Mouse (Mus musculus) CH12.LX (cell line): ENCODE measurements at regions not wholly inside any gene's neighbourhood (a gene's known extent, or its start where the extent isn't known, plus 50 kb on each side); places are given as distances from the start of the nearest gene placed in this dataset.

ENCODE experiments used
- DNase-seq: peaks from one replicate; pipeline ENCODE4 v3.0.0-alpha.2; 2013; ENCODE audit errors: extremely low read depth
- H3K27ac ChIP-seq: 2 replicates; pipeline ENCODE4 v1.5.1; 2012; ENCODE audit warnings: low read depth, mild to moderate bottlenecking, control low read depth, moderate library complexity; ENCODE audit not compliant: insufficient read depth
- H3K27me3 ChIP-seq: replicated peaks from 2 replicates; pipeline ENCODE3; 2012; ENCODE audit warnings: inconsistent platforms
- H3K36me3 ChIP-seq, 2 experiments: replicated peaks in 1 of 2; 2 replicates each; pipeline versions ENCODE3 to v1.6.1; 2012; ENCODE audit warnings: inconsistent platforms in 1 of 2, low read length in 1 of 2, mild to moderate bottlenecking in 1 of 2, mixed read lengths in 1 of 2, moderate library complexity in 1 of 2; ENCODE audit not compliant: control insufficient read depth in 1 of 2, insufficient read depth in 1 of 2
- H3K4me1 ChIP-seq, 2 experiments: 2 replicates each; pipeline ENCODE4 v1.6.1; 2012; ENCODE audit warnings: inconsistent platforms in 1 of 2, moderate library complexity in 1 of 2; ENCODE audit not compliant: insufficient read depth in 2 of 2, control insufficient read depth in 1 of 2
- H3K4me2 ChIP-seq: 2 replicates; pipeline ENCODE4 v1.6.1; 2012; ENCODE audit warnings: low read depth, mild to moderate bottlenecking, control low read depth; ENCODE audit not compliant: poor library complexity, insufficient read depth, severe bottlenecking
- H3K4me3 ChIP-seq, 3 experiments: fragments of 150-350 bp in 1 of 3; sonication (generic) in 1 of 3; replicated peaks in 1 of 3; 2 replicates each; pipeline versions ENCODE3 to v1.5.1; 2011 to 2012; ENCODE audit warnings: low read depth in 2 of 3, low read length in 2 of 3, mild to moderate bottlenecking in 2 of 3, moderate library complexity in 2 of 3, control low read depth in 1 of 3, improper control_type of control experiment in 1 of 3, inconsistent platforms in 1 of 3, mixed read lengths in 1 of 3; ENCODE audit not compliant: poor library complexity in 1 of 3
- H3K79me2 ChIP-seq: replicated peaks from 2 replicates; pipeline ENCODE4 v1.6.1; 2012; ENCODE audit warnings: mild to moderate bottlenecking, moderate library complexity; ENCODE audit not compliant: control insufficient read depth, poor library complexity, insufficient read depth, severe bottlenecking; ENCODE audit errors: extremely low read depth
- H3K9ac ChIP-seq: 2 replicates; pipeline ENCODE4 v1.6.1; 2012; ENCODE audit warnings: low read depth, mild to moderate bottlenecking, control low read depth, moderate library complexity; ENCODE audit not compliant: insufficient read depth
- H3K9me3 ChIP-seq: replicated peaks from 2 replicates; pipeline ENCODE3; 2012; ENCODE audit warnings: low read length, inconsistent platforms, mixed read lengths
- CHD1 ChIP-seq: IDR thresholded peaks from 2 replicates; pipeline ENCODE4 v1.6.1; 2012; ENCODE audit warnings: low read depth, low read length, improper control_type of control experiment, inconsistent platforms
- CTCF ChIP-seq, 2 experiments: IDR thresholded peaks in 1 of 2; conservative IDR thresholded peaks in 1 of 2; 2 replicates each; pipeline ENCODE4 v1.5.1; 2011 to 2012; ENCODE audit warnings: low read depth in 2 of 2, low read length in 2 of 2, improper control_type of control experiment in 1 of 2, inconsistent platforms in 1 of 2, mild to moderate bottlenecking in 1 of 2, moderate library complexity in 1 of 2
- ELF1 ChIP-seq: IDR thresholded peaks from 2 replicates; pipeline ENCODE4 v1.6.1; 2014; ENCODE audit warnings: low read depth, mild to moderate bottlenecking, inconsistent platforms, low read length, improper control_type of control experiment
- IRF4 ChIP-seq: IDR thresholded peaks from 2 replicates; pipeline ENCODE4 v1.6.1; 2014; ENCODE audit warnings: low read depth, mild to moderate bottlenecking, inconsistent platforms, low read length, improper control_type of control experiment
- JUN ChIP-seq: IDR thresholded peaks from 2 replicates; pipeline ENCODE4 v1.6.1; 2011; ENCODE audit warnings: low read depth, mild to moderate bottlenecking, low read length, improper control_type of control experiment, moderate library complexity; ENCODE audit not compliant: insufficient read depth
- KAT2A ChIP-seq: IDR thresholded peaks from 2 replicates; pipeline ENCODE4 v1.6.1; 2012; ENCODE audit warnings: low read length, improper control_type of control experiment, inconsistent platforms; ENCODE audit not compliant: insufficient replicate concordance
- MAFK ChIP-seq: IDR thresholded peaks from 2 replicates; pipeline ENCODE4 v1.6.1; 2011; ENCODE audit warnings: low read length, improper control_type of control experiment; ENCODE audit not compliant: insufficient replicate concordance
- MAX ChIP-seq: IDR thresholded peaks from 2 replicates; pipeline ENCODE4 v1.6.1; 2011; ENCODE audit warnings: low read length, improper control_type of control experiment
- MAZ ChIP-seq: IDR thresholded peaks from 2 replicates; pipeline ENCODE4 v1.6.1; 2012; ENCODE audit warnings: low read depth, mild to moderate bottlenecking, inconsistent platforms, low read length, improper control_type of control experiment, moderate library complexity
- MEF2A ChIP-seq: IDR thresholded peaks from 2 replicates; pipeline ENCODE4 v1.6.1; 2014; ENCODE audit warnings: low read depth, mild to moderate bottlenecking, inconsistent platforms, low read length, improper control_type of control experiment, borderline replicate concordance
- MXI1 ChIP-seq: IDR thresholded peaks from 2 replicates; pipeline ENCODE4 v1.6.1; 2011; ENCODE audit warnings: mild to moderate bottlenecking, low read depth, low read length, improper control_type of control experiment
- NRF1 ChIP-seq: IDR thresholded peaks from 2 replicates; pipeline ENCODE4 v1.6.1; 2014; ENCODE audit warnings: low read depth, mild to moderate bottlenecking, inconsistent platforms, low read length, improper control_type of control experiment, moderate library complexity
- POLR2A ChIP-seq: IDR thresholded peaks from 2 replicates; pipeline ENCODE4 v1.6.1; 2011; ENCODE audit warnings: low read depth, mild to moderate bottlenecking, improper control_type of control experiment, low read length
- POLR2AphosphoS2 ChIP-seq: IDR thresholded peaks from 2 replicates; pipeline ENCODE4 v1.6.1; 2011; ENCODE audit warnings: low read depth, low read length, improper control_type of control experiment
- SIN3A ChIP-seq: IDR thresholded peaks from 2 replicates; pipeline ENCODE4 v1.6.1; 2012; ENCODE audit warnings: low read length, improper control_type of control experiment, inconsistent platforms
- TBP ChIP-seq: conservative IDR thresholded peaks from 2 replicates; pipeline ENCODE4 v1.6.1; 2011; ENCODE audit warnings: low read depth, low read length, improper control_type of control experiment
- USF1 ChIP-seq: IDR thresholded peaks from 2 replicates; pipeline ENCODE4 v1.6.1; 2014; ENCODE audit warnings: low read depth, mild to moderate bottlenecking, inconsistent platforms, low read length, improper control_type of control experiment
- USF2 ChIP-seq: conservative IDR thresholded peaks from 2 replicates; pipeline ENCODE4 v1.6.1; 2011; ENCODE audit warnings: low read depth, low read length, improper control_type of control experiment
- ZC3H11A ChIP-seq: IDR thresholded peaks from 2 replicates; pipeline ENCODE4 v1.6.1; 2012; ENCODE audit warnings: low read depth, mild to moderate bottlenecking, inconsistent platforms, low read length, improper control_type of control experiment
- ZKSCAN1 ChIP-seq: IDR thresholded peaks from 2 replicates; pipeline ENCODE4 v1.6.1; 2012; ENCODE audit warnings: low read depth, inconsistent platforms, low read length, improper control_type of control experiment, borderline replicate concordance
- dilution Hi-C: fragments of 300-500 bp; cut with MboI; formaldehyde crosslinking; loops from 2 replicates; pipeline ENCODE4 v1.14.3; 2020; ENCODE audit warnings: low sequenced_read_pairs; ENCODE audit not compliant: extremely low pct_unique_long_range_greater_than_20kb, extremely low pct_ligation_motif_present
- in situ Hi-C: fragments of 300-500 bp; cut with MboI; formaldehyde crosslinking; loops from 3 replicates; pipeline ENCODE4 v1.14.3; 2019; ENCODE audit warnings: low sequenced_read_pairs, low pct_ligation_motif_present, low pct_unique_long_range_greater_than_20kb, mixed read lengths

DNA sequence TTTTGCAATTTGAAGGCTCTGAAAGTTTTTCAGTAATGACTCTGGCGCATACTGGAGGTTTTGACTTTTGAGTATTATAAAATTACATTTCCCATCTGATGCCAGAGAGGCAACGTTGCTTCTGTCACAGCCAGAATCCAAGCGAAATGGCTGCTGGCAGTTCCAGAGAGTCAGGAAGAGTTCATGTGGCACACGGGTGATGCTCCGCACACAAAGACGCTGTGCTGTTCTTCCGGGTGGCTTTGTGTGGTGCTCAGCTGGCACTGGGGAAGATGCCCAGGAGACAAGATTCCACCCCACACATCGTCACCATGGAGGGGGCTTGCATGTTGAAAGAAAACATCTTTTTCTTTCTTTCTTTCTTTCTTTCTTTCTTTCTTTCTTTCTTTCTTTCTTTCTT, 177.3 kb upstream of the Tbc1d5 start:
- no peak overlapping the region for H3K4me2 ChIP-seq
- no peaks in the 10 kb centered on the region for H3K9me3 ChIP-seq
- dilution Hi-C loops (no loop called here), in situ Hi-C loops (no loop called here)
- no peaks in the 10 kb centered on the region for H3K27me3 ChIP-seq
- H3K27ac ChIP-seq, result no peak overlapping the region
- H3K4me1 ChIP-seq, result no peaks in the 10 kb centered on the region
- TF ChIP-seq IRF4, result no peak
- TF ChIP-seq KAT2A, result no peak
- no peak for TF ChIP-seq USF1
- no peak for TF ChIP-seq MAZ
- TF ChIP-seq CHD1, result no peak
- no peak for TF ChIP-seq MEF2A
- no peak for TF ChIP-seq POLR2A
- no peak for TF ChIP-seq MAFK
- no peak for TF ChIP-seq ELF1
- no peak for TF ChIP-seq MAX
- no peak for TF ChIP-seq MXI1
- no peak for TF ChIP-seq JUN
- TF ChIP-seq ZKSCAN1, result no peak
- TF ChIP-seq TBP, result no peak
- no peak for TF ChIP-seq SIN3A
- TF ChIP-seq NRF1, result no peak
- DNase-seq, result no peak
- no peaks in the 10 kb centered on the region for H3K79me2 ChIP-seq
- H3K36me3 ChIP-seq, result no peaks in the 10 kb centered on the region
- H3K4me3 ChIP-seq, result no peak overlapping the region
- H3K9ac ChIP-seq, result no peak overlapping the region

DNA sequence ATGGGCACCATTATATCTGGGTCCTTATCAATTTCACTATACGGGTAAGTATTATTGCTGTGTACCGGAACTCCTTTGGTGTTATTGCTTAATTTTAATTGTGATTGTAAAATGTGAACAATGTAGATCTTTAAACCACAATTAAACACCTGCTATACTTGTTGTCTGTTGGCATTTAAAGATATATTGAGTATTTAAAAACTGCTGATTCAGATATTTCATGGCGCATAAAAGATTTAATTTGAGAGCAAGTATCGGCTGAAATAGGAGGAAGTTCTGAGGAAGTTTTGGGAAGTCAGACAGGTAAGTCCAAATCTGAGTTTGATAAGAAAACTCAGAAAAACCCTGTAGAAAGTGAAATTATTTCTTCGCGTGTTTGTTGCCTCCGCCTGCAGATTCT, 142.7 kb upstream of the Tbc1d5 start:
- no peak for TF ChIP-seq POLR2AphosphoS2
- TF ChIP-seq MAFK, result peak; percentile 76
- TF ChIP-seq ZC3H11A, result no peak
- no peak for TF ChIP-seq USF2
- no peak for TF ChIP-seq USF1
- TF ChIP-seq IRF4, result no peak
- TF ChIP-seq TBP, result no peak
- TF ChIP-seq CTCF (conservative IDR thresholded peaks at IDR 0.05 in 1 of 2, IDR thresholded peaks at IDR 0.05 in 1 of 2; ENCODE audit: low read depth in 2 of 2, low read length in 2 of 2), result no peak

More for the DNA sequence above, 142.7 kb upstream of the Tbc1d5 start:
- Histone ChIP-seq H3K9ac (no peak overlapping the region), H3K27me3 (no peaks in the 10 kb centered on the region), H3K27ac (no peak overlapping the region), H3K4me1 (no peaks in the 10 kb centered on the region), H3K79me2 (no peaks in the 10 kb centered on the region), H3K36me3 (no peaks in the 10 kb centered on the region), H3K4me2 (peak overlapping the region; percentile 10; the same call in 1 of the 2 replicates), H3K9me3 (no peaks in the 10 kb centered on the region), H3K4me3 (no peak overlapping the region)
- no peak for DNase-seq
- in situ Hi-C loops, result no loop called here
- dilution Hi-C loops, result no loop called here
